Mouse (Mus musculus): ENCODE results near the gene Sfmbt1. TPM values are rescaled to one million over a fixed set of nuclear protein-coding genes. Genes with fewer than 3 reads are reported as not detected.

The Sfmbt1 gene
- total RNA-seq, 2 experiments from 2014 or later, result 32.3 to 33.0 TPM

Other genes starting within 250 kb of the Sfmbt1 start
- 10 to 100 TPM; 20.0 to 24.8 TPM for gene Dcp1a, start 235.3 kb upstream of the Sfmbt1 start, total RNA-seq (2021)
- gene Cacna1d, start 223.4 kb upstream of the Sfmbt1 start, total RNA-seq (2021), result 10 to 100 TPM; 41.8 to 60.0 TPM
- gene Tkt, start 166.5 kb upstream of the Sfmbt1 start, total RNA-seq (2021), result 100 to 1,000 TPM; 147 to 168 TPM
- gene Prkcd, start 88.6 kb upstream of the Sfmbt1 start, total RNA-seq (2021), result 10 to 100 TPM; 33.5 to 38.1 TPM
- 10 to 100 TPM; 11.2 to 12.7 TPM for gene Rft1, start 60.5 kb upstream of the Sfmbt1 start, total RNA-seq (2021)
- gene Tmem110, start 110.7 kb downstream of the Sfmbt1 start, total RNA-seq (2021), result 10 to 100 TPM; 19.7 to 23.9 TPM
- gene Mustn1, start 164.4 kb downstream of the Sfmbt1 start, total RNA-seq (2021), result 1 to 10 TPM; 2.2 to 2.7 TPM
- gene Itih4, start 171.6 kb downstream of the Sfmbt1 start, total RNA-seq (2021), result not detected
- 10 to 100 TPM; 23.5 to 25.9 TPM for gene Itih3, start 208.9 kb downstream of the Sfmbt1 start, total RNA-seq (2021)
- not detected for gene Itih1, start 228.4 kb downstream of the Sfmbt1 start, total RNA-seq (2021)
- 10 to 100 TPM; 18.2 to 18.5 TPM for gene Nek4, start 236.5 kb downstream of the Sfmbt1 start, total RNA-seq (2021)

All from layer of hippocampus, postnatal 36 days (tissue).